Mouse (Mus musculus) kidney, postnatal 25 days (tissue): ENCODE results near the gene Trim16.

Experiments
- DNase-seq, 2 experiments: peaks; one replicate each; pipeline ENCODE4 v3.0.0; 2021; ENCODE audit warnings: mixed read lengths in 2 of 2

Trim16 gene

GRCm38 (mm10) chr11:62820059-62820541, at the start of gene Trim16:
TSS of gene Trim16 (plus strand) at chr11:62820231.
- DNase-seq = peak; percentile 80 to 88

GRCm38 (mm10) chr11:62776510-62776909, 43.5 kb upstream of the Trim16 start:
- no peak for DNase-seq

DNA sequence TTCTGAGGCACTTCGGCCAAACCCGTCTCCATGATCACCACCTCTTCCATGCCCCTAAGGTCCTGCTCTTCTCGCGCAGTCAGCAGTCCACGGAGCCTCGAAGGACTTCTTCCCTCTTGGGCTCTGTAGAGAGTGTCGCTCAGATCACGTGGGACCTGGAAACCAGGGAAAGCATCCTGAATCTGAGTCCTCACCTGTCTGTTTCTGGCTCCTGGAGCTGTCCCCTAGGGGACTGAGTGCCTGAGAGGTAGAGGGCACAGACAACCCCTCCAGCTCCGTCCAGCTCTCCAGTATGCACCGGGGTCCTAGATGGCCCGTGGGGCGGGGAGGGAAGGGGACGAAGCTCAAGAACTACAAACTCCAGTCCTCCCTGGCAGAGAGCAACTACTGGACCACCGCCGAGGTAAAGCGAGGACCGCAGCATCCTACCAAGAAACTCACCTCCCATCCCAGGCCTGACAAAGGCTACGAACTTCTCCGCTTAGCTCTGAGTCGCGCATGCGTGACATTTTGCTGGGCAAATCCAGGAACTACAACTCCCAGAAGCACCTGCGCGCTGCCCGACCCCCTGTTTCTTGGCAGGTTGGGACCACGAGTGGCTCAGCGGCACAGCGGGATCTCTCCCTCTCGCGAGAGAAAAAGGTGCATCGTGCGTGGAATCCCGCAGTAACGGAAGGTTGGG, 31.0 kb upstream of the Trim16 start, which contains the start of gene Zfp286:
Zfp286 (minus strand) TSS at position 528 of the 682 bp plus-strand sequence.
- peak; percentile 77 to 87 for DNase-seq

DNA sequence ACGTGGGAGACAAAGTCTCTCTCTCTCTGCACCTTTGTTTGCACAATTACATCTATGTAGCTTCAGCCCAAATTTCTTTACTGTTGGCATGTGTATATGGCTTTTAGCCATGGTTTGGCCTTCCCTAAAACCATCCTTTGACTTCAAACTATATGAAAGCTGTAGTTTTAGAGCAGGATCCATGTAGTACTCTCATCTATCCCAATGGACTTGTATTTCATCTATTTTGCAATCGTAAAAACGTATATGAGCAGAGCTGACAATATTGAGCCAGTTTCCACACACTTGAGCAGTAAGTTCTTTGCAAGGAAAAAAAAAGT, 30.5 kb upstream of the Trim16 start:
- DNase-seq = no peak

DNA sequence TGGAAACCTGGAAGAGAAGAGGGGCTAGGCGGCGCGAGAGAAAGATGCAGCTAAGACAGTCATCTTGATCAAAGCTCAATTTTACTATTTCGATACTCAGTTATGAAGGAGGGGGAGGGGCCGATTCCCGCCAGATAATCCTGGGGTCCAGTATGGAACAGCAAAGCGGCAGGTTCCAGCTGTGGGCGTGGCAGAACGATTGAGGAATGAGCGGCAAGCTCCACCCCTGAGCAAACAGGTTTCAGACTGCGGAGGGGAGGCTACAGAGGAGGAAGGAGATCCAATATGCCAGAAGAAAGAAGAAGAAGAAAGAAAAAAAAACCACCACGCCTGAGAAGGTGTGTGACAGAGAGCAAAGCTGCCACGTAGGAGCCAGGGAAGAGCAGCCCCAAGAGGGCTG, 15.9 kb upstream of the Trim16 start:
- no peak for DNase-seq

- no peak for DNase-seq
These were observed 12.1 kb upstream of the Trim16 start for GRCm38 (mm10) chr11:62807965-62808364.

DNA sequence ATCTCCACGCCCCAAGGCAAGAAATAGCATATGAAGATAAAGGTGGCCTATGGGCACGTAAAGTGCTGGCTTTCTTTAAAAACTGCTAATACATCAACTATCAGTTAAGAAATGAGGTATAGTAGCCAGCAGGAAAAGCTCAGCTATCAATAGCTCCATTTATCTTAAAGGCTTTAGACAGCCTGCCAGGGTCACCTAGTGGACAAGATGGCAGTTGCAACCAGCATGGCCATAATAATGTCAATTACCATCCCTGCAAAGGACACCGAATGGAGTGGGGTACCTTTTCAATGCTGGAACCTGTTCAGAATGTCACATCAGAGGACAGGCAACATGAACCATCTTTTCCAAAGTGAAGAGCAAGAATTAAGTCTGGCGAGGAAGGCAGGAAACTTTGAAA, 10.8 kb upstream of the Trim16 start:
- peak in 1 of 2 experiments; percentile 40 for DNase-seq

- peak in 1 of 2 experiments; percentile 41 for DNase-seq
These were observed 7.8 kb upstream of the Trim16 start for GRCm38 (mm10) chr11:62812268-62812667.

- no peak for DNase-seq
These were observed 6.5 kb upstream of the Trim16 start for GRCm38 (mm10) chr11:62813497-62813896.

- peak; percentile 31 to 76 for DNase-seq
These were observed 5.9 kb upstream of the Trim16 start for GRCm38 (mm10) chr11:62813970-62814624.

GRCm38 (mm10) chr11:62814625-62815024, 5.4 kb upstream of the Trim16 start:
- no peak for DNase-seq

GRCm38 (mm10) chr11:62815438-62815837, 4.6 kb upstream of the Trim16 start:
- DNase-seq = no peak

DNA sequence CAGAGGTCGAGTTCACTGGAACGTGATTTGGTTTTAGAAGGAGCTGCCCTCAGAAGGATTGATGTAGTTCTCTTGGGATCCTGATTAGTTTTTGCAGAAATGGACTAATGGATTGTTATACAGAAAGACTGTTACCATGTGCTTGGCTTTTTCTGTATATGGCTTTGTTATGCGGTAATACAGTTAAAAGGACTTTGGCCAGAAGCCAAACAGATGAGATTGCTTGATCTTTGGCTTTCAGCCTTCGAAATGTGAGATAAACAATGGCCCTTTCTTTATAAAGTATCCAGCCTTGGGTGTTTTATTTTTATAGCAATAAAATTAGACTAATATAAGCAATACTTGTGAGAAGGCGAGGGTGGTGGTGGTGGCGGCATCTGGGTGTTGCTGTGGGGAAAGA, 3.4 kb upstream of the Trim16 start:
- no peak for DNase-seq

DNA sequence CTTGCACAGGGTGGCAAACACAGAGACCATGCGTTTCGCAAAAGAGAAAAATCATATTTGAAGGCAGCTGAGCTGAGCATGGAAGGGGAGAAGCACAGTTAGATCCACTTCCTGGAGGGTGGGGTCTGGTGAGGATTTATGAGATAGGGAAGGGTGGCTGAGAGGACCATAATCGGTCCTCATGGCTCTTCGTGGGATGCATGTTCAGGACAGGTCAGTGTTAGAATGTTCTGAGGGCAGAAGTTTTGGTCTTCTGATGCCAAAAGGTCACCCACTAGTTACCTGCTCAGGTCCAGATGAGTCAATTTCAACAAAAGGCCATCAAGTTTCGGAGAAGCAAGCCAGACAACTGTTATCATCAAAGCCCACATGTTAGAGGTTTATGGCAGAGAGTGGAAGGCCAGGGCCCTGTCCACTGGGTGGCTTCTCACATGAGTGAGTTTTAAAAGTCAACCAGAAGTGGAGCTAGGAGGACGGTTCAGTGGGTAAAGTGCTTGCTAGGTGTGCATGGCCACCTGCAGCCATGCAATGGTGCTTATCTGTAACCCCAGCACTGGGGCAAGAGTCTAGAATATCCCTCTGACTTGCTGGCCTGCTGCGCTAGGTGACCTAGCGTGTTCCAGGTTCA, 858 bp upstream of the Trim16 start:
- DNase-seq = no peak

- peak; percentile 6 to 40 for DNase-seq
These were observed 818 bp downstream of the Trim16 start for GRCm38 (mm10) chr11:62820661-62821437.

DNA sequence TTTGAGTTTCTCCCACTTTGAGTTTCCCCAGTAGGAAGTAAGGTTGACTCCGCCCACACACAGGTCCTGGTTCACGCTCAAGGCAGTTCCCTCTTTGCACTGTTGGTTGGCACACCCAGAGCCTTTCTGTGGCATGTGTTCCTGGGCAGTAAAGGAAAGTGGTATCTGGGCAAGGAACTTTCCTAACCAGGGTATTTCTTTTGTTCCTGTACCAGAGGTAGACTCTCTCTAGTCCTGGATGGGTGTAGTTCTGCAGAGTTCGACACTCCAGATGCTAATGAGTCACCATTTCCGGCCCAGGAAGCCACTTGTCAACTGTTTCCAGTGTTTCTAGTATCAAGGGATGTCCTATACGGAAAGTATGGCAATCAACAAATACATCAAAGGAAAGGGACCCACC, 1.9 kb downstream of the Trim16 start:
- peak; percentile 52 to 70 for DNase-seq

DNA sequence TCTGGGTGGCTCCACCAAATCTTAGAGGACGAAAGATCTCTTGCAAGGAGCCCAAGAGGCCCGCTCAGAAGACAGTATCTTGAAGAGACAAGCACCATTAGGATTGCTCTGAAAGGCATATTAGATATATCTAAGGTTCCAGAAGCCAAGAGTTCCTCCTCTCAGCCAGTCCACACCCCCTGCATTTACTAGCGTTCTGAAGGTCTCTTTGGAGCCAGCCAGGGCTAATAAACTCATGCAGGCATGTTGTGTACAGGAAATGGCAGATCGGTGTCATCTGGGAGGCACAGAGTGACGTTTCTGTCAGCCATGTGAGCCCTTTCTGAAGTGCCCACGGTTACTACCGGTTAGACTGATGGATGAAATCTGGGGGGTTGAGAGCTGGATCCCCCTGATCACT, 4.2 kb downstream of the Trim16 start:
- no peak for DNase-seq

GRCm38 (mm10) chr11:62825222-62826105, 5.4 kb downstream of the Trim16 start:
- no peak for DNase-seq

GRCm38 (mm10) chr11:62826106-62826733, 6.2 kb downstream of the Trim16 start:
- peak; percentile 62 to 83 for DNase-seq

GRCm38 (mm10) chr11:62827135-62827534, 7.1 kb downstream of the Trim16 start:
- DNase-seq = no peak

GRCm38 (mm10) chr11:62827911-62828310, 7.9 kb downstream of the Trim16 start:
- DNase-seq = no peak

DNA sequence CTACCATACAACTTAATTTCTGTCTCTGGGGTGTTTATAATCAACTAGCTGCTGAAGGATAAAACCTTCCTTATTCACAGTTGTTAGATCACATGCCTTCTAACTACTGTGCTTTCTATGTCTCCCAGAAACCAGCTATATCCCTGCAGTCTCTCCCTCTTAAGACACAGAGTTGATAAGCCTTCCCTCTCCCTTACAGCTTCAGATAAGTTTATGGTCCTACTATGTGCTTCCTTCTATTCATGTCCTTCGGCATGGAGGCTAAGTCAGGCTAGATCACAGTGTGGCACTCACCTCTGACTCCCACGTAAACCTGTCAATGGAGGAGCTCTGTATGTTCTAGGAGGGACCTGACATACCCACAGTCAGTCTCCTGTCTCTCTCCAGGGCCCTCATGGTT, 10.4 kb downstream of the Trim16 start:
- DNase-seq = no peak
